Mouse (Mus musculus): ENCODE results near the gene Txlnb. TPM values are rescaled to one million over a fixed set of nuclear protein-coding genes. Genes with fewer than 3 reads are reported as not detected.
A peak's percentile ranks its signal among the peaks of the same experiment; 100 is the strongest.
"Not testable (repeated sequence)": the region's sequence is repeated elsewhere in the genome, so short reads cannot be mapped to it uniquely, and the experiment has no call there.

The Txlnb gene
- polyA plus RNA-seq, 1 experiment from 2014 or later = 2.1 TPM

GRCm38 (mm10) chr10:17787938-17788337 is 8.1 kb upstream of the Txlnb start:
- Histone ChIP-seq H3K9me3 (no peaks in the 10 kb centered on the region), H3K36me3 (no peaks in the 10 kb centered on the region), H3K4me3 (no peak overlapping the region), H3K4me2 (no peak overlapping the region), H3K9ac (no peak overlapping the region), H3K4me1 (replicated peaks) (no peaks in the 10 kb centered on the region), H3K27me3 (no peaks in the 10 kb centered on the region), H3K27ac (replicated peaks) (no peak overlapping the region)
- no peak for ATAC-seq (ENCODE audit: low read depth)
- WGBS = 86% methylated on average over 1 of the region's 1 CpGs

- H3K4me2 ChIP-seq = no peak overlapping the region
- ATAC-seq (ENCODE audit: low read depth) = no peak
- no peaks in the 10 kb centered on the region for H3K36me3 ChIP-seq
- no peak overlapping the region for H3K27ac ChIP-seq (replicated peaks)
- no peak overlapping the region for H3K9ac ChIP-seq
- H3K27me3 ChIP-seq = no peaks in the 10 kb centered on the region
- no peaks in the 10 kb centered on the region for H3K4me1 ChIP-seq (replicated peaks)
- 78% methylated on average over 4 of the region's 4 CpGs for WGBS
- no peak overlapping the region for H3K4me3 ChIP-seq
- H3K9me3 ChIP-seq = no peaks in the 10 kb centered on the region
These were observed 7.7 kb upstream of the Txlnb start for GRCm38 (mm10) chr10:17788347-17788746.

GRCm38 (mm10) chr10:17793926-17794325 is 2.1 kb upstream of the Txlnb start:
- H3K4me1 ChIP-seq (replicated peaks) = peaks cover 19% of the 10 kb centered on the region
- no peaks in the 10 kb centered on the region for H3K36me3 ChIP-seq
- no peaks in the 10 kb centered on the region for H3K27me3 ChIP-seq
- WGBS = 71% methylated on average over 5 of the region's 5 CpGs
- H3K9ac ChIP-seq = no peak overlapping the region
- ATAC-seq (ENCODE audit: low read depth) = no peak
- no peaks in the 10 kb centered on the region for H3K9me3 ChIP-seq
- no peak overlapping the region for H3K4me2 ChIP-seq
- H3K4me3 ChIP-seq = no peak overlapping the region
- no peak overlapping the region for H3K27ac ChIP-seq (replicated peaks)

- no peak for ATAC-seq (ENCODE audit: low read depth)
- no peaks in the 10 kb centered on the region for H3K36me3 ChIP-seq
- H3K9ac ChIP-seq = no peak overlapping the region
These were observed 1.6 kb upstream of the Txlnb start for GRCm38 (mm10) chr10:17794443-17794842.

GRCm38 (mm10) chr10:17795227-17795626 is 799 bp upstream of the Txlnb start:
- ATAC-seq (ENCODE audit: low read depth) = no peak
- H3K4me3 ChIP-seq = no peak overlapping the region
- 85% methylated on average over 4 of the region's 4 CpGs for WGBS
- no peaks in the 10 kb centered on the region for H3K27me3 ChIP-seq
- H3K4me1 ChIP-seq (replicated peaks) = peaks cover 19% of the 10 kb centered on the region
- no peak overlapping the region for H3K9ac ChIP-seq
- no peak overlapping the region for H3K27ac ChIP-seq (replicated peaks)
- no peak overlapping the region for H3K4me2 ChIP-seq
- H3K9me3 ChIP-seq = no peaks in the 10 kb centered on the region
- no peaks in the 10 kb centered on the region for H3K36me3 ChIP-seq

More at GRCm38 (mm10) chr10:17794443-17794842, 1.6 kb upstream of the Txlnb start:
- Histone ChIP-seq H3K4me3 (no peak overlapping the region), H3K27ac (replicated peaks) (no peak overlapping the region), H3K4me2 (no peak overlapping the region), H3K9me3 (no peaks in the 10 kb centered on the region), H3K27me3 (no peaks in the 10 kb centered on the region), H3K4me1 (replicated peaks) (peaks cover 19% of the 10 kb centered on the region)
- whole genome bisulfite sequencing = 88% methylated on average over 5 of the region's 5 CpGs

GRCm38 (mm10) chr10:17796846-17797631 is 1.0 kb downstream of the Txlnb start:
- no peak overlapping the region for H3K9ac ChIP-seq
- WGBS = 54% methylated on average over 12 of the region's 12 CpGs
- no peaks in the 10 kb centered on the region for H3K9me3 ChIP-seq
- no peak for ATAC-seq (ENCODE audit: low read depth)
- H3K4me2 ChIP-seq = peak overlapping the region; percentile 46
- no peaks in the 10 kb centered on the region for H3K36me3 ChIP-seq
- H3K4me1 ChIP-seq (replicated peaks) = peaks cover 19% of the 10 kb centered on the region
- H3K4me3 ChIP-seq = no peak overlapping the region
- no peaks in the 10 kb centered on the region for H3K27me3 ChIP-seq
- H3K27ac ChIP-seq (replicated peaks) = peak overlapping the region; percentile 52

- H3K9me3 ChIP-seq = no peaks in the 10 kb centered on the region
- H3K36me3 ChIP-seq = no peaks in the 10 kb centered on the region
- H3K27me3 ChIP-seq = no peaks in the 10 kb centered on the region
- no peak overlapping the region for H3K4me3 ChIP-seq
- H3K4me2 ChIP-seq = peak overlapping the region; percentile 46
- H3K4me1 ChIP-seq (replicated peaks) = peaks cover 19% of the 10 kb centered on the region
- 86% methylated on average over 3 of the region's 3 CpGs for WGBS
- H3K9ac ChIP-seq = no peak overlapping the region
- no peak for ATAC-seq (ENCODE audit: low read depth)
- H3K27ac ChIP-seq (replicated peaks) = no peak overlapping the region
These were observed 1.7 kb downstream of the Txlnb start for GRCm38 (mm10) chr10:17797681-17798080.

- H3K4me3 ChIP-seq = no peak overlapping the region
- ATAC-seq (ENCODE audit: low read depth) = no peak
- H3K27me3 ChIP-seq = no peaks in the 10 kb centered on the region
- no peak overlapping the region for H3K27ac ChIP-seq (replicated peaks)
- H3K36me3 ChIP-seq = no peaks in the 10 kb centered on the region
- WGBS = 91% methylated on average over 2 of the region's 2 CpGs
- H3K9ac ChIP-seq = no peak overlapping the region
- no peaks in the 10 kb centered on the region for H3K9me3 ChIP-seq
- peaks cover 9% of the 10 kb centered on the region for H3K4me1 ChIP-seq (replicated peaks)
- no peak overlapping the region for H3K4me2 ChIP-seq
These were observed 5.8 kb downstream of the Txlnb start for GRCm38 (mm10) chr10:17801788-17802187.

- no peak overlapping the region for H3K27ac ChIP-seq (replicated peaks)
- no peaks in the 10 kb centered on the region for H3K27me3 ChIP-seq
- H3K9ac ChIP-seq = no peak overlapping the region
- no peak overlapping the region for H3K4me2 ChIP-seq
- ATAC-seq (ENCODE audit: low read depth) = no peak
- H3K4me1 ChIP-seq (replicated peaks) = no peaks in the 10 kb centered on the region
- no peaks in the 10 kb centered on the region for H3K9me3 ChIP-seq
- H3K4me3 ChIP-seq = no peak overlapping the region
- WGBS = 87% methylated on average over 1 of the region's 1 CpGs
- no peaks in the 10 kb centered on the region for H3K36me3 ChIP-seq
These were observed 12.5 kb downstream of the Txlnb start for GRCm38 (mm10) chr10:17808526-17808925.

- no peak for ATAC-seq (ENCODE audit: low read depth)
- Histone ChIP-seq H3K36me3 (peaks cover 10% of the 10 kb centered on the region), H3K4me3 (no peak overlapping the region), H3K27me3 (no peaks in the 10 kb centered on the region), H3K4me2 (no peak overlapping the region), H3K9ac (no peak overlapping the region), H3K27ac (replicated peaks) (no peak overlapping the region), H3K4me1 (replicated peaks) (no peaks in the 10 kb centered on the region), H3K9me3 (peaks cover 17% of the 10 kb centered on the region)
- WGBS = 89% methylated on average over 11 of the region's 11 CpGs
These were observed 19.0 kb downstream of the Txlnb start for GRCm38 (mm10) chr10:17815052-17815451.

- H3K27me3 ChIP-seq; H3K4me2 ChIP-seq; H3K27ac ChIP-seq (replicated peaks); H3K4me1 ChIP-seq (replicated peaks); ATAC-seq (ENCODE audit: low read depth); H3K9ac ChIP-seq; H3K4me3 ChIP-seq: not testable (repeated sequence)
- H3K36me3 ChIP-seq = peaks cover 10% of the 10 kb centered on the region
- 97% methylated on average over 7 of the region's 7 CpGs for WGBS
- H3K9me3 ChIP-seq = peaks cover 17% of the 10 kb centered on the region
These were observed 24.4 kb downstream of the Txlnb start for GRCm38 (mm10) chr10:17820422-17820821.

GRCm38 (mm10) chr10:17827391-17827790 is 31.4 kb downstream of the Txlnb start:
- H3K4me1 ChIP-seq (replicated peaks) = peaks cover 24% of the 10 kb centered on the region
- WGBS = 1% methylated on average over 12 of the region's 12 CpGs
- peak overlapping the region; percentile 15 for H3K27ac ChIP-seq (replicated peaks)
- H3K27me3 ChIP-seq = no peaks in the 10 kb centered on the region
- H3K4me3 ChIP-seq = peak overlapping the region; percentile 16
- H3K36me3 ChIP-seq = no peaks in the 10 kb centered on the region
- peak overlapping the region; percentile 47 for H3K4me2 ChIP-seq
- no peaks in the 10 kb centered on the region for H3K9me3 ChIP-seq
- ATAC-seq (ENCODE audit: low read depth) = peak; percentile 53; the same call in 1 of the 2 replicates
- H3K9ac ChIP-seq = peak overlapping the region; percentile 13; the same call in 1 of the 2 replicates

GRCm38 (mm10) chr10:17829205-17829604 is 33.2 kb downstream of the Txlnb start:
- Histone ChIP-seq H3K4me3 (no peak overlapping the region), H3K36me3 (no peaks in the 10 kb centered on the region), H3K9ac (no peak overlapping the region), H3K9me3 (no peaks in the 10 kb centered on the region), H3K27me3 (no peaks in the 10 kb centered on the region), H3K4me2 (no peak overlapping the region), H3K4me1 (replicated peaks) (peaks cover 24% of the 10 kb centered on the region), H3K27ac (replicated peaks) (no peak overlapping the region)
- no peak for ATAC-seq (ENCODE audit: low read depth)
- 87% methylated on average over 4 of the region's 4 CpGs for WGBS

Measured in neural tube, embryonic 13.5 days (tissue).